Mouse (Mus musculus) heart, embryonic 13.5 days (tissue): ENCODE results near the gene Vgf. TPM values are rescaled to one million over a fixed set of nuclear protein-coding genes. Genes with fewer than 3 reads are reported as not detected.
A peak's percentile ranks its signal among the peaks of the same experiment; 100 is the strongest.

ENCODE experiments used
- ATAC-seq: fragments of 200-750 bp; cut with Nextera tagmentation; 2 replicates; pipeline ENCODE4 v1.8.0; 2017; ENCODE audit warnings: moderate TSS enrichment; ENCODE audit not compliant: insufficient number of reproducible peaks, low FRiP score, low TSS enrichment; ENCODE audit errors: extremely low read depth
- H3K27ac ChIP-seq: fragments of 300-500 bp; sonication (generic); replicated peaks from 2 replicates; pipeline ENCODE4 v1.5.1; 2015; ENCODE audit warnings: moderate library complexity, mild to moderate bottlenecking, inconsistent platforms
- H3K27me3 ChIP-seq: fragments of 300-500 bp; sonication (generic); replicated peaks from 2 replicates; pipeline ENCODE4 v1.6.1; 2015; ENCODE audit warnings: mild to moderate bottlenecking, inconsistent platforms
- H3K36me3 ChIP-seq: fragments of 300-500 bp; sonication (generic); 2 replicates; pipeline ENCODE4 v1.6.1; 2015; ENCODE audit warnings: mild to moderate bottlenecking, inconsistent platforms
- H3K4me1 ChIP-seq: fragments of 300-500 bp; sonication (generic); 2 replicates; pipeline ENCODE4 v1.6.1; 2015; ENCODE audit warnings: inconsistent platforms
- H3K4me2 ChIP-seq: fragments of 300-500 bp; sonication (generic); 2 replicates; pipeline ENCODE4 v1.6.1; 2015; ENCODE audit warnings: inconsistent platforms, mild to moderate bottlenecking, moderate library complexity
- H3K4me3 ChIP-seq: fragments of 300-500 bp; sonication (generic); 2 replicates; pipeline ENCODE4 v1.5.1; 2015; ENCODE audit warnings: moderate library complexity, mild to moderate bottlenecking, inconsistent platforms
- H3K9ac ChIP-seq: fragments of 300-500 bp; sonication (generic); 2 replicates; pipeline ENCODE4 v1.6.1; 2015; ENCODE audit warnings: inconsistent platforms, mild to moderate bottlenecking, moderate library complexity
- H3K9me3 ChIP-seq: fragments of 300-500 bp; sonication (generic); 2 replicates; pipeline ENCODE4 v1.6.1; 2016; ENCODE audit warnings: inconsistent platforms
- WGBS: fragments of 180-500 bp; shearing (Covaris S2); methylation state at CpG from one replicate; pipeline ENCODE4 v1.1.7; 2015; ENCODE audit warnings: mixed read lengths; 5-methylcytosine and 5-hydroxymethylcytosine counted together
- polyA plus RNA-seq: library from polyadenylated mRNA; unstranded; fragments of >200 nt; fragmentation: Nextera tagmentation; extraction: Ambion mirVana; gene quantifications from 2 replicates; pipeline ENCODE4 v1.2.1, GENCODE M21; 2015

Gene Vgf
- polyA plus RNA-seq, 1 experiment from 2014 or later, result 0.16 TPM

DNA sequence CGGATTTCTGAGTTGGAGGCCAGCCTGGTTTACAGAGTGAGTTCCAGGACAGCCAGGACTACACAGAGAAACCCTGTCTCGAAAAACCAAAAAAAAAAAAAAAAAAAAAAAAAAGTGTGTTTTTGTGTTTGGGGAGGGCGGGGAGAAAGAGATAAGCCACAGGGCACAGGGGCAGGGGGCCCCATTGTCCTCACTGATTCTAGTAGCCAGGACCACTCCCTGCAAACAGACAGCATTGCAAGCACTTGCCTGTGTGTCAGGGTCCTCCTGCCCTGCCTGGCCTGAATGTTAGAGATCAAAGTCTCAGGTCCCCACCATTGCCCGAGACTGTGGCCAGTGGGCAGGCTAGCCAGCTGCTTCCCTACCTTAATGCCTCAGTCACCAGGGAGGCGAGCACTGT is 26.7 kb upstream of the Vgf start:
- no peak for ATAC-seq
- WGBS, result 56% methylated on average over 5 of the region's 5 CpGs
- no peak overlapping the region for H3K27ac ChIP-seq
- H3K36me3 ChIP-seq, result peaks cover 21% of the 10 kb centered on the region
- peaks cover 6% of the 10 kb centered on the region for H3K4me1 ChIP-seq
- H3K4me2 ChIP-seq, result no peak overlapping the region
- no peak overlapping the region for H3K9ac ChIP-seq
- H3K4me3 ChIP-seq, result no peak overlapping the region
- H3K27me3 ChIP-seq, result no peaks in the 10 kb centered on the region
- no peaks in the 10 kb centered on the region for H3K9me3 ChIP-seq

DNA sequence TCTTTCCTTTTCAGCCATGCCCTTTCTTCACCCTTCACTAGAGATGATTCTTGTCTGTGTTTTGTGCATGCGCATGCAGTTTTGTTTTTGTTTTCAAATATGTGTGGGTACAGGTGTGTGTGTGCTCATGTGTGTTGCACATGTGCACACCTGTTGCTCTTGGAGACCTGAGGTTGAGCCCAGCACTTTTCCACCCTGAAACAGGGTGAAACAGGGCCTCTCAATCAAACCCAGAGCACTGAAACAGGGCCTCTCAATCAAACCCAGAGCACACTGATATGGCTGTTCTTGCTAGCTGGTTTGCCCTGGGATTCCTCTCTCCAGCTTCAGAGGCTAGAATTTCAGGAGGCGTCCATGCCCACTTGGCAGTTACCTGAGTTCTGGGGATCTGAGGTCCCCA is 25.6 kb upstream of the Vgf start:
- ATAC-seq, result no peak
- no peak overlapping the region for H3K4me2 ChIP-seq
- WGBS, result 76% methylated on average over 2 of the region's 2 CpGs
- H3K4me3 ChIP-seq, result no peak overlapping the region
- H3K27ac ChIP-seq, result no peak overlapping the region
- H3K4me1 ChIP-seq, result peaks cover 6% of the 10 kb centered on the region
- H3K27me3 ChIP-seq, result no peaks in the 10 kb centered on the region
- H3K36me3 ChIP-seq, result peaks cover 10% of the 10 kb centered on the region
- no peaks in the 10 kb centered on the region for H3K9me3 ChIP-seq
- no peak overlapping the region for H3K9ac ChIP-seq

DNA sequence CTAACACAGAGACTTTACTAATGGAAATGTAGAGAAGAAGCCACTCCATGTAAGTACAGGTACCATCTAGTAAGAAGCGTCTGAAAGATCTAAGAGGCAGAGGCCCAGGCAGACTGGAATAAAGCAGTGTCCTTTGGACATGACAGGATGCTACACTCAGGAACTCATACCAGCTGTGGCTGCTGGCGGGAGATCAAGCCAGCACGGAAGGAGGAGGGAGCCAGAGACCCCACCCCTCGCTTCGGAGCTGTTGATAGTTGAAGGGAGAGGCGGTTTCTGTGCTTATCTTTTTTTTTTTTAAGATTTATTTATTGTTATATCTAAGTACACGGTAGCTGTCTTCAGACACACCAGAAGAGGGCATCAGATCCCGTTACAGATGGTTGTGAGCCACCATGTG is 18.9 kb upstream of the Vgf start:
- ATAC-seq, result no peak
- Histone ChIP-seq H3K4me2 (no peak overlapping the region), H3K4me3 (no peak overlapping the region), H3K9ac (no peak overlapping the region), H3K27me3 (peaks cover 6% of the 10 kb centered on the region; the same call in 1 of the 2 replicates), H3K27ac (no peak overlapping the region), H3K9me3 (no peaks in the 10 kb centered on the region), H3K36me3 (no peaks in the 10 kb centered on the region), H3K4me1 (0 out of 2 replicates have a peak, but pooled peaks cover 4% of the 10 kb centered on the region)
- WGBS, result 39% methylated on average over 8 of the region's 8 CpGs

GRCm38 (mm10) chr5:137009988-137010387 is 16.2 kb upstream of the Vgf start:
- Histone ChIP-seq H3K4me1 (0 out of 2 replicates have a peak, but pooled peaks cover 4% of the 10 kb centered on the region), H3K27me3 (peaks cover 6% of the 10 kb centered on the region; the same call in 1 of the 2 replicates), H3K4me3 (no peak overlapping the region), H3K4me2 (no peak overlapping the region), H3K27ac (no peak overlapping the region), H3K9me3 (peaks cover 4% of the 10 kb centered on the region), H3K9ac (no peak overlapping the region), H3K36me3 (no peaks in the 10 kb centered on the region)
- no peak for ATAC-seq
- 34% methylated on average over 3 of the region's 3 CpGs for WGBS

DNA sequence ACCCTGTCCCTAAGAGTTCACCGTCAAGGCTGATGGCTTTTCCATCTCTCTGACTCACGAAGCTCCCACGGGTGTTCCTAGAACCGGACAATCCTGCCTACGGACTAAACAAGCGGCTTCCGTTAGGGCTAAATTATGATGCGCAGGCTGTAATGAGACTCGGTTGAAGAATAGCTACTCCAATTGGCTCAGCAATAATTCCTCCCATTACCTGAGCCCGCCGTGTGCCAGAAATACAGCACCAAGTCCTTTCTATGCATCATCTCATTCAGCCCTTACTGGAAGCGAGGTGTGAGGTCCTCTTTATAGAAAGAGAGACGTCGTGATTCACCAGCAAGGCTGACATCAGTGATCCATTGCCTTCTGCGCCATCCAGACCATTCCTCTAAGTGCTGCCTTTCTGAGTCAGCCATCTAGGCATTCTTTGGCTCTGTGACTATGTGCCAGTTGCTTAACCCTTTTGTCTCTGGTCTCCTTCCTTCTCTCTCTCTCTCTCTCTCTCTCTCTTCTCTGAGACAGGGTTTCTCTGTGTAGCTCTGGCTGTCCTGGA is 13.7 kb upstream of the Vgf start:
- H3K36me3 ChIP-seq, result no peaks in the 10 kb centered on the region
- no peak overlapping the region for H3K9ac ChIP-seq
- H3K9me3 ChIP-seq, result peaks cover 4% of the 10 kb centered on the region
- no peaks in the 10 kb centered on the region for H3K4me1 ChIP-seq
- H3K27ac ChIP-seq, result no peak overlapping the region
- no peak overlapping the region for H3K4me3 ChIP-seq
- 70% methylated on average over 15 of the region's 15 CpGs for WGBS
- peaks cover 6% of the 10 kb centered on the region; the same call in 1 of the 2 replicates for H3K27me3 ChIP-seq
- H3K4me2 ChIP-seq, result no peak overlapping the region
- ATAC-seq, result no peak

DNA sequence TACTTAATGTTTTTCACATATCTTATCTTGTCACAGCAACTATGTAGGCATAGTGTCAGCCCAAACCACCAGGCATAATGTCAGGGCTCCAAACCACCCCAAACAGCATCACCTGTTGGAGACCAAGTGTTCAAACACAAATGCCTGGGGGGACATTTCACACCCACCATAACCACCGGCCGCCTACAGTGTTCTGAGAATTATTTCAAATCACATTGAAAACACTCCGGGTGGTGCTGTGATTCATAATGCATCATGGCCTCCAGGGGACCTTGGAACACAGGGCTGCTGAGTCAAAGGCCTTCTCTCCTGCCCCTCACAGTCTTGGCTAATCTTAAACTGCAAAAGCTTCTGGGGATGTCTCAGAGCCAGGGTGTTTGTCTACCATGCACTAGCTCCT is 10.3 kb upstream of the Vgf start:
- Histone ChIP-seq H3K9ac (no peak overlapping the region), H3K4me2 (no peak overlapping the region), H3K4me1 (no peaks in the 10 kb centered on the region), H3K36me3 (no peaks in the 10 kb centered on the region), H3K4me3 (no peak overlapping the region), H3K27me3 (peaks cover 3% of the 10 kb centered on the region; the same call in 1 of the 2 replicates), H3K9me3 (peaks cover 4% of the 10 kb centered on the region), H3K27ac (no peak overlapping the region)
- ATAC-seq, result no peak
- WGBS, result 71% methylated on average over 3 of the region's 3 CpGs

DNA sequence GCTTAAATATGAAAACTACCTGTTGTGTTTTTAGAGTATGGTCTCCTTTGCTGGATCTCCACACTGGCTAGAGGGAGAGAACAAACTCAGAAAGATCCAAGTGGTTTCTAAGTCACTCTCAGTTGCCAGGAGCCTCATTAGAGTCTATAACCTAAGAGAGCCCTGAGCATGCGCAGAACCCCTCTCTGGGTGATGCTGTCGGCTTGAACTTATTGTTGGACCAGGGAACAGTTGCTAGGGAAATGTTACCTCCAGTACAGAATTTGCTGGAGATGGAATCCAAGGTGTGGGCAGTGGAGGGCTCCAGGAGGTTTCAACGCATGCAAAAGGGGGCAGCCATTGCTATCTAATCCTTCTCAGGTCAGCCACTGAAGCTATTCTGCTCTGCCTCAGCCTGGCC is 1.9 kb upstream of the Vgf start:
- ATAC-seq, result no peak
- peaks cover 72% of the 10 kb centered on the region for H3K27me3 ChIP-seq
- H3K9ac ChIP-seq, result no peak overlapping the region
- no peak overlapping the region for H3K27ac ChIP-seq
- H3K4me2 ChIP-seq, result no peak overlapping the region
- H3K4me1 ChIP-seq, result peaks cover 2% of the 10 kb centered on the region
- WGBS, result 49% methylated on average over 3 of the region's 3 CpGs
- H3K9me3 ChIP-seq, result no peaks in the 10 kb centered on the region
- no peak overlapping the region for H3K4me3 ChIP-seq
- H3K36me3 ChIP-seq, result no peaks in the 10 kb centered on the region

- Histone ChIP-seq H3K4me3 (no peak overlapping the region), H3K27me3 (peaks cover 80% of the 10 kb centered on the region), H3K9ac (no peak overlapping the region), H3K36me3 (no peaks in the 10 kb centered on the region), H3K9me3 (no peaks in the 10 kb centered on the region), H3K27ac (no peak overlapping the region), H3K4me1 (peaks cover 8% of the 10 kb centered on the region), H3K4me2 (peak overlapping the region; percentile 26; the same call in 1 of the 2 replicates)
- no peak for ATAC-seq
- under 1% methylated on average over 22 of the region's 23 CpGs for WGBS
Measured at GRCm38 (mm10) chr5:137025132-137025531, 1.1 kb upstream of the Vgf start.

- Histone ChIP-seq H3K36me3 (no peaks in the 10 kb centered on the region), H3K4me2 (0 out of 2 replicates have a peak overlapping the region, but pooled peaks have one; percentile 73), H3K4me3 (no peak overlapping the region), H3K9ac (no peak overlapping the region), H3K9me3 (no peaks in the 10 kb centered on the region), H3K27me3 (peaks cover 92% of the 10 kb centered on the region), H3K4me1 (peaks cover 40% of the 10 kb centered on the region), H3K27ac (no peak overlapping the region)
- no peak for ATAC-seq
- WGBS, result 5% methylated on average over 28 of the region's 29 CpGs
Measured at GRCm38 (mm10) chr5:137028561-137029272, 2.5 kb downstream of the Vgf start.

GRCm38 (mm10) chr5:137029273-137029585 is 3.0 kb downstream of the Vgf start:
- no peaks in the 10 kb centered on the region for H3K9me3 ChIP-seq
- no peak overlapping the region for H3K27ac ChIP-seq
- peak overlapping the region; percentile 49 for H3K4me3 ChIP-seq
- H3K36me3 ChIP-seq, result no peaks in the 10 kb centered on the region
- H3K9ac ChIP-seq, result no peak overlapping the region
- H3K4me2 ChIP-seq, result peak overlapping the region; percentile 73
- no peak for ATAC-seq
- H3K4me1 ChIP-seq, result peaks cover 40% of the 10 kb centered on the region
- WGBS, result 3% methylated on average over 8 of the region's 8 CpGs
- peaks cover 87% of the 10 kb centered on the region for H3K27me3 ChIP-seq

- Histone ChIP-seq H3K9ac (no peak overlapping the region; the same call in 1 of the 2 replicates), H3K36me3 (peaks cover under 1% of the 10 kb centered on the region; the same call in 1 of the 2 replicates), H3K4me2 (peak overlapping the region; percentile 73), H3K4me3 (peak overlapping the region; percentile 49), H3K27ac (no peak overlapping the region), H3K4me1 (peaks cover 40% of the 10 kb centered on the region), H3K9me3 (no peaks in the 10 kb centered on the region), H3K27me3 (peaks cover 81% of the 10 kb centered on the region)
- peak; percentile 63; the same call in 1 of the 2 replicates for ATAC-seq
- under 1% methylated on average over 52 of the region's 52 CpGs for WGBS
Measured at GRCm38 (mm10) chr5:137029643-137030415, 3.6 kb downstream of the Vgf start.
